ENCODE assay signal across 25 mouse cellular contexts in the genomic region with DNA sequence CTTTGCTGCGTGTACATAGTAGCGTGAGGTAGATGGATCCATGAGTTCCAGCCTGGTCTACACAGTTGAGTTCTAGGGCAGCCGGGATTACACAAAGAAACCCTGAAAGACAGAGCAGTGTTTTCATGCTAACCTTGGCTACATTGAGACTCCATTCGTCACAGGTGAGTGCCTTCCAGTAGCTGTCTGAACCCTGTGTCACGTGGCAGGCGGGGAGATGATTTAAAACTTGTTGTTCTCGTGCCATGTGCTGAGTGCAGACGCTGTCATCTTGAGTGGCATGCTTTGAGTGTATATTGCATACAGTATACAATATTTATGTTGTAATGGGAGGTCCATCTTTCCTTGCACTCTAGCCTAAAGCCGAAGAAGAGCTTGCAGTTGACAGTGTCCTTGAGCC.
"Had no signal": no experiment of that assay in that cellular context is flagged by ENCODE, and none has a peak within 500 bp of the region (broad histone marks: within the 10 kb centered on the region; RNA-seq: fewer than 3 reads in every experiment).

No protein-coding gene starts in this region.

- H3K9ac ChIP-seq: heart, embryonic 12.5 days; hindbrain, embryonic 12.5 days; hindbrain, embryonic 14.5 days; limb, embryonic 12.5 days; liver, embryonic 13.5 days; liver, embryonic 15.5 days; liver, postnatal 0 days had no signal

- H3K9me3 ChIP-seq: heart, embryonic 10.5 days; heart, embryonic 12.5 days; hindbrain, embryonic 10.5 days; hindbrain, embryonic 12.5 days; limb, embryonic 10.5 days; limb, embryonic 12.5 days; liver, embryonic 13.5 days; liver, embryonic 15.5 days had no signal

- H3K4me2 ChIP-seq: heart, embryonic 12.5 days; hindbrain, embryonic 12.5 days; hindbrain, embryonic 14.5 days; limb, embryonic 12.5 days; liver, embryonic 11.5 days; liver, embryonic 13.5 days; liver, embryonic 15.5 days had no signal

- H3K27me3 ChIP-seq: heart, embryonic 12.5 days; hindbrain, embryonic 12.5 days; limb, embryonic 12.5 days; liver, embryonic 13.5 days; liver, embryonic 15.5 days had no signal

- H3K27ac ChIP-seq: gastrocnemius, adult 2 months; heart, embryonic 10.5 days; hindbrain, embryonic 10.5 days; hindbrain, embryonic 12.5 days; hindbrain, embryonic 14.5 days; kidney, postnatal 0 days; layer of hippocampus, adult 2 months; left cerebral cortex, adult 2 months; limb, embryonic 10.5 days; limb, embryonic 12.5 days; liver, embryonic 13.5 days; liver, embryonic 15.5 days had no signal

- ATAC-seq: forebrain, embryonic 16.5 days; hindbrain, embryonic 16.5 days; inflammation-experienced regulatory T-cells, adult 6 months; intestine, embryonic 16.5 days; liver, postnatal 0 days had no signal

- H3K4me3 ChIP-seq: gastrocnemius, adult 2 months; heart, embryonic 10.5 days; heart, embryonic 12.5 days; hindbrain, embryonic 10.5 days; hindbrain, embryonic 12.5 days; layer of hippocampus, adult 2 months; left cerebral cortex, adult 2 months; limb, embryonic 10.5 days; limb, embryonic 12.5 days; liver, embryonic 13.5 days; liver, embryonic 15.5 days had no signal

- DNase-seq: gastrocnemius, adult 2 months; gastrocnemius, postnatal 10 days; gastrocnemius, postnatal 25 days; heart, adult 18-20 months; heart, postnatal 10 days; heart, postnatal 4 days; liver; liver, embryonic 13.5 days; liver, postnatal 0 days had no signal

- H3K4me1 ChIP-seq: heart, embryonic 10.5 days; heart, embryonic 12.5 days; hindbrain, embryonic 10.5 days; hindbrain, embryonic 12.5 days; limb, embryonic 10.5 days; limb, embryonic 12.5 days; liver, embryonic 13.5 days; liver, embryonic 15.5 days had no signal
